Mouse (Mus musculus) heart, adult 2 months (tissue): ENCODE measurements around the gene Corin.

Experiments
- CTCF ChIP-seq: fragments of 200-600 bp; IDR thresholded peaks from 2 replicates; pipeline ENCODE4 v1.8.1; 2022; ENCODE audit warnings: antibody characterized with exemption, mild to moderate bottlenecking, moderate library complexity
- EP300 ChIP-seq: fragments of 200-500 bp; IDR thresholded peaks from 2 replicates; pipeline ENCODE4 v1.6.1; 2011; ENCODE audit warnings: low read depth, low read length, control low read depth; ENCODE audit not compliant: insufficient read depth
- POLR2A ChIP-seq: fragments of 200-500 bp; IDR thresholded peaks from 2 replicates; pipeline ENCODE4 v1.6.1; 2011; ENCODE audit warnings: mild to moderate bottlenecking, low read depth, low read length, control low read depth; ENCODE audit not compliant: insufficient read depth

DNA sequence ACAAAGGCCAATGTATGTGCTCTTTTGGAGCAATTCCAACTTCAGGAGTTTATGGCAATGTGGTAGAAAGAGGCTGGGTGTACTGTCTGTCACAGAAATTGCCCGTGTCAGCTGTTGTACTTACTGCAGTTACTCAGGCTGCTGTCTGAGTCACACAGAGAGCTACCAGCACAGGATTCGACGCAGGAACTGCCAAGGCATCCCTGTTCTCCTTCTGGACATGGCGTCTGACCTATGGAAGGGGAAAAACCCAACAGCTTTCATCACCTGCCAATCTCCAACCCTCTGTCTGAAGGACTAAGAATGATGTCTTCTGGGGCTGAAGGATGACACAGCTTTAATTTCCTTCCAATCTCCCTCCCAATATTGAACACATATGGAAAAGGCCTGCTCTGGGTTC is 150.5 kb downstream of the Corin start:
- TF ChIP-seq CTCF (no peak), EP300 (no peak), POLR2A (no peak)
